Mouse (Mus musculus) lung, adult 2 months (tissue): ENCODE measurements at regions not wholly inside any gene's neighbourhood (a gene's known extent, or its start where the extent isn't known, plus 50 kb on each side); places are given as distances from the start of the nearest gene placed in this dataset.

Experiments
- CTCF ChIP-seq: fragments of 200-500 bp; IDR thresholded peaks from 2 replicates; pipeline ENCODE4 v1.5.1; 2011; ENCODE audit warnings: mild to moderate bottlenecking, low read length, control low read depth; ENCODE audit not compliant: insufficient read depth
- POLR2A ChIP-seq: fragments of 200-500 bp; IDR thresholded peaks from 2 replicates; pipeline ENCODE4 v1.6.1; 2011; ENCODE audit warnings: low read depth, mild to moderate bottlenecking, control low read depth, low read length, borderline replicate concordance; ENCODE audit errors: extremely low read depth

GRCm38 (mm10) chr2:101356709-101357108 is 267.8 kb upstream of the Rag2 start:
- TF ChIP-seq CTCF (no peak), POLR2A (no peak)
